ENCODE assay signal across 24 mouse cellular contexts in genomic region chr9:111522226-111522625, GRCm38 (mm10).
DNase-seq lines count a peak whose midpoint lies in the region; ATAC-seq and TF ChIP-seq lines count a peak whose summit lies in the region.
"Had no signal": no experiment of that assay in that cellular context is flagged by ENCODE, and none has a peak within 500 bp of the region (broad histone marks: within the 10 kb centered on the region; RNA-seq: fewer than 3 reads in every experiment).

No protein-coding gene starts in this region.

- H3K4me3 ChIP-seq in E14TG2a.4 (replicated peaks; ENCODE audit: low read length) (peak overlapping the region; percentile 93), ES-E14 (ENCODE audit: insufficient read depth in 1 of 2, low read depth in 1 of 2, low read length in 2 of 2, poor library complexity in 1 of 2, severe bottlenecking in 1 of 2) (peak overlapping the region; percentile 70 to 89)
- H3K4me3 ChIP-seq in midbrain, embryonic 14.5 days (replicated peaks; ENCODE audit: low read depth, low read length): no peak overlapping the region
- H3K4me3 ChIP-seq in heart, embryonic 11.5 days (ENCODE audit: low read depth, low read length): no peak overlapping the region
- no peak overlapping the region for H3K4me3 ChIP-seq in forebrain, embryonic 15.5 days
- no peak overlapping the region for H3K4me3 ChIP-seq in hindbrain, embryonic 14.5 days (replicated peaks; ENCODE audit: low read length)
- H3K4me3 ChIP-seq: embryonic facial prominence, embryonic 10.5 days; embryonic facial prominence, embryonic 12.5 days; forebrain, embryonic 13.5 days had no signal

- peak overlapping the region; percentile 90 for H3K9ac ChIP-seq in ES-E14 (ENCODE audit: insufficient read depth, low read depth, low read length, poor library complexity, severe bottlenecking)
- H3K9ac ChIP-seq in midbrain, embryonic 14.5 days (replicated peaks; ENCODE audit: low read length): no peak overlapping the region
- H3K9ac ChIP-seq in heart, embryonic 11.5 days (ENCODE audit: low read depth, low read length): no peak overlapping the region
- H3K9ac ChIP-seq in forebrain, embryonic 15.5 days (replicated peaks): no peak overlapping the region
- H3K9ac ChIP-seq in hindbrain, embryonic 14.5 days: no peak overlapping the region
- H3K9ac ChIP-seq: embryonic facial prominence, embryonic 12.5 days; forebrain, embryonic 13.5 days had no signal

- no peak overlapping the region; the same call in 1 of the 2 replicates for H3K27ac ChIP-seq in ES-E14 (ENCODE audit: insufficient read depth, low read depth, low read length, poor library complexity, severe bottlenecking)
- no peak overlapping the region for H3K27ac ChIP-seq in midbrain, embryonic 14.5 days (replicated peaks; ENCODE audit: low read depth, low read length)
- H3K27ac ChIP-seq in heart, embryonic 11.5 days (ENCODE audit: low read depth, low read length): no peak overlapping the region
- H3K27ac ChIP-seq in forebrain, embryonic 15.5 days (replicated peaks): no peak overlapping the region
- H3K27ac ChIP-seq in hindbrain, embryonic 14.5 days: no peak overlapping the region
- H3K27ac ChIP-seq: embryonic facial prominence, embryonic 10.5 days; embryonic facial prominence, embryonic 12.5 days; forebrain, embryonic 13.5 days had no signal

- H3K9me3 ChIP-seq in E14TG2a.4 (ENCODE audit: low read length): no peaks in the 10 kb centered on the region
- H3K9me3 ChIP-seq in ES-E14 (ENCODE audit: control insufficient read depth, insufficient read depth, low read depth, low read length): no peaks in the 10 kb centered on the region
- peaks cover 6% of the 10 kb centered on the region; the same call in 1 of the 2 replicates for H3K9me3 ChIP-seq in midbrain, embryonic 14.5 days (ENCODE audit: control insufficient read depth, low read length)
- 0 out of 2 replicates have a peak, but pooled peaks cover 3% of the 10 kb centered on the region for H3K9me3 ChIP-seq in heart, embryonic 11.5 days (replicated peaks; ENCODE audit: control insufficient read depth, low read length)
- H3K9me3 ChIP-seq in forebrain, embryonic 15.5 days: no peaks in the 10 kb centered on the region
- no peaks in the 10 kb centered on the region for H3K9me3 ChIP-seq in hindbrain, embryonic 14.5 days (ENCODE audit: control insufficient read depth, low read length)
- H3K9me3 ChIP-seq: embryonic facial prominence, embryonic 12.5 days; forebrain, embryonic 13.5 days had no signal

- H3K4me2 ChIP-seq in midbrain, embryonic 14.5 days (ENCODE audit: low read length): no peak overlapping the region
- H3K4me2 ChIP-seq in heart, embryonic 11.5 days: no peak overlapping the region
- H3K4me2 ChIP-seq in forebrain, embryonic 15.5 days (replicated peaks): no peak overlapping the region
- no peak overlapping the region for H3K4me2 ChIP-seq in hindbrain, embryonic 14.5 days (replicated peaks)
- H3K4me2 ChIP-seq: embryonic facial prominence, embryonic 12.5 days; forebrain, embryonic 13.5 days had no signal

- H3K36me3 ChIP-seq in E14TG2a.4 (ENCODE audit: insufficient read depth, low read length) (peaks cover 20% of the 10 kb centered on the region), ES-E14 (ENCODE audit: control insufficient read depth, insufficient read depth, low read length, poor library complexity, severe bottlenecking) (peaks cover 1% of the 10 kb centered on the region; the same call in 1 of the 2 replicates)
- no peaks in the 10 kb centered on the region for H3K36me3 ChIP-seq in midbrain, embryonic 14.5 days (ENCODE audit: control insufficient read depth, insufficient read depth, low read length)
- H3K36me3 ChIP-seq in heart, embryonic 11.5 days (ENCODE audit: control insufficient read depth, insufficient read depth, low read length): no peaks in the 10 kb centered on the region
- H3K36me3 ChIP-seq in forebrain, embryonic 15.5 days: no peaks in the 10 kb centered on the region
- no peaks in the 10 kb centered on the region for H3K36me3 ChIP-seq in hindbrain, embryonic 14.5 days (replicated peaks; ENCODE audit: control insufficient read depth, insufficient read depth)
- H3K36me3 ChIP-seq: embryonic facial prominence, embryonic 10.5 days; embryonic facial prominence, embryonic 12.5 days had no signal

- ATAC-seq in midbrain, embryonic 14.5 days (ENCODE audit: low FRiP score, low TSS enrichment): no peak
- ATAC-seq in heart, embryonic 11.5 days (replicated peaks; ENCODE audit: insufficient number of reproducible peaks, low FRiP score, low TSS enrichment): no peak
- ATAC-seq in forebrain, embryonic 15.5 days (replicated peaks): no peak
- ATAC-seq in hindbrain, embryonic 14.5 days (ENCODE audit: low FRiP score): no peak
- ATAC-seq: activated CD4-positive, CD25-positive, alpha-beta regulatory T cell, adult 4 months; CD4-positive, CD25-positive, alpha-beta regulatory T cell, adult 4 months; forebrain, embryonic 13.5 days; forebrain, embryonic 16.5 days; Patski had no signal

- peak; percentile 61 for DNase-seq in 3134 (ENCODE audit: extremely low read depth, insufficient read length, low spot score)
- peak; percentile 46 for DNase-seq in ES-E14 (ENCODE audit: low read depth, low spot score)
- DNase-seq in R1 (ENCODE audit: low read depth, low spot score): peak; percentile 92
- DNase-seq in midbrain, embryonic 14.5 days: no peak
- DNase-seq in hindbrain, embryonic 14.5 days (ENCODE audit: low spot score): no peak
- DNase-seq: adrenal gland, adult 8-10 months; adrenal gland, postnatal 14 days; adrenal gland, postnatal 36 days; B cell, adult 2 months; cerebellum, adult 11-12 months; cerebellum, adult 2 months; cerebellum, adult 9-10 months; cerebellum, postnatal 10 days; cerebellum, postnatal 25 days had no signal

- 96% methylated on average over 7 of the region's 7 CpGs for WGBS in midbrain, embryonic 14.5 days
- WGBS in heart, embryonic 11.5 days (ENCODE audit: insufficient replicate concordance): 81% methylated on average over 7 of the region's 7 CpGs
- 93% methylated on average over 7 of the region's 7 CpGs for WGBS in forebrain, embryonic 15.5 days
- 96% methylated on average over 7 of the region's 7 CpGs for whole genome bisulfite sequencing in hindbrain, embryonic 14.5 days

- no peaks in the 10 kb centered on the region for H3K27me3 ChIP-seq in E14TG2a.4 (ENCODE audit: insufficient read depth, low read length)
- H3K27me3 ChIP-seq in midbrain, embryonic 14.5 days (ENCODE audit: control insufficient read depth, insufficient read depth, low read length): no peaks in the 10 kb centered on the region
- H3K27me3 ChIP-seq in heart, embryonic 11.5 days (ENCODE audit: control insufficient read depth, insufficient read depth, low read length): no peaks in the 10 kb centered on the region
- no peaks in the 10 kb centered on the region for H3K27me3 ChIP-seq in forebrain, embryonic 15.5 days
- H3K27me3 ChIP-seq in hindbrain, embryonic 14.5 days (ENCODE audit: control insufficient read depth, insufficient read depth, low read length): no peaks in the 10 kb centered on the region
- H3K27me3 ChIP-seq: embryonic facial prominence, embryonic 12.5 days; forebrain, embryonic 13.5 days; Patski had no signal

- H3K4me1 ChIP-seq in E14TG2a.4 (replicated peaks; ENCODE audit: low read depth, low read length) (peaks cover 38% of the 10 kb centered on the region), ES-E14 (ENCODE audit: control insufficient read depth in 2 of 2, insufficient read depth in 2 of 2, low read length in 2 of 2, poor library complexity in 1 of 2) (peaks cover 0 to 3% of the 10 kb centered on the region in 2 experiments; a peak in 1 of 4 replicates)
- no peaks in the 10 kb centered on the region for H3K4me1 ChIP-seq in midbrain, embryonic 14.5 days (ENCODE audit: control insufficient read depth, insufficient read depth, low read length)
- H3K4me1 ChIP-seq in heart, embryonic 11.5 days (ENCODE audit: control insufficient read depth, insufficient read depth, low read length): no peaks in the 10 kb centered on the region
- no peaks in the 10 kb centered on the region for H3K4me1 ChIP-seq in forebrain, embryonic 15.5 days
- no peaks in the 10 kb centered on the region for H3K4me1 ChIP-seq in hindbrain, embryonic 14.5 days (replicated peaks; ENCODE audit: control insufficient read depth, insufficient read depth, low read length)
- H3K4me1 ChIP-seq: embryonic facial prominence, embryonic 10.5 days; embryonic facial prominence, embryonic 12.5 days; forebrain, embryonic 13.5 days had no signal

- TF ChIP-seq CTCF in E14TG2a.4 (conservative IDR thresholded peaks at IDR 0.05; ENCODE audit: low read length): no peak

- in situ Hi-C loops in ES-E14 (cut with MboI; ENCODE audit: low sequenced_read_pairs in 2 of 2, unreplicated experiment in 2 of 2): no loop called here

TF ChIP-seq in ES-E14, 5 proteins besides CTCF, POLR2A, EP300 and RAD21:
- TF ChIP-seq ZNF384 (IDR thresholded peaks at IDR 0.05; ENCODE audit: low read depth, low read length) (no peak), ZC3H11A (IDR thresholded peaks at IDR 0.05; ENCODE audit: borderline replicate concordance, low read depth, low read length) (no peak), MAFK (IDR thresholded peaks at IDR 0.05; ENCODE audit: insufficient read depth, low read depth, low read length) (no peak), CHD2 (IDR thresholded peaks at IDR 0.05; ENCODE audit: low read depth, low read length) (no peak), HCFC1 (IDR thresholded peaks at IDR 0.05; ENCODE audit: borderline replicate concordance, insufficient read depth, low read length) (no peak)

Comparison
In these comparisons a context has a peak if more than half of its experiments do, and no peak if none do; other contexts are left out.
1. DNase-seq: peak in 3134 (single experiment), ES-E14 (single experiment) and R1 (single experiment); none in midbrain, embryonic 14.5 days (single experiment) and hindbrain, embryonic 14.5 days (single experiment).
2. H3K4me3 ChIP-seq: peak in E14TG2a.4 (single experiment) and ES-E14 (2 of 2); none in midbrain, embryonic 14.5 days (single experiment), heart, embryonic 11.5 days (single experiment), forebrain, embryonic 15.5 days (single experiment) and hindbrain, embryonic 14.5 days (single experiment).